8 mouse cellular contexts compared by ENCODE assay signal in the genomic region with DNA sequence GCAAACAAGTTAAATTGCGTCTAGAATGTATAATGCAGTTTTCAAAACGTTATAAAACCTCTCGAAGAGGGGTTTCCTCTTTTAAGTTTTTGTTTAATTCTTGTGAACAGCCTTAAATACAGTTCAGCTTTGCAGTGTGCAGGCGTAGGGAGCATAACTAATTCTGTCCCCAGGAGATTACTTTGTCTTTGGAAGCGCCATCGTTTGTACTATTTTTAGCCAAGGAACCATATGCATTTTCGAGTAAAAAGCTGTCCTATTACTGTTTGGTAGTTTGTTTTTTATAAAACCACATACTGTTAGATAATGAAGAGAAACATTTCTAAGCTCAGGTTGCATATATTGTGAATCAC.
DNase-seq lines count a peak whose midpoint lies in the region; ATAC-seq and TF ChIP-seq lines count a peak whose summit lies in the region.

No protein-coding gene starts in this region.

- H3K27me3 ChIP-seq in forebrain, embryonic 11.5 days (ENCODE audit: control insufficient read depth, insufficient read depth, low read length) = no peaks in the 10 kb centered on the region
- no peaks in the 10 kb centered on the region for H3K27me3 ChIP-seq in limb, embryonic 11.5 days (ENCODE audit: control insufficient read depth, insufficient read depth, low read length)
- H3K27me3 ChIP-seq in neural tube, embryonic 13.5 days = no peaks in the 10 kb centered on the region

- no peak overlapping the region; the same call in 1 of the 2 replicates for H3K9ac ChIP-seq in forebrain, embryonic 11.5 days (ENCODE audit: low read length)
- no peak overlapping the region for H3K9ac ChIP-seq in limb, embryonic 11.5 days (ENCODE audit: low read length)
- 0 out of 2 replicates have a peak overlapping the region, but pooled peaks have one; percentile 17 for H3K9ac ChIP-seq in neural tube, embryonic 13.5 days

- no peaks in the 10 kb centered on the region for H3K36me3 ChIP-seq in forebrain, embryonic 11.5 days (ENCODE audit: control insufficient read depth, insufficient read depth, low read length)
- no peaks in the 10 kb centered on the region for H3K36me3 ChIP-seq in limb, embryonic 11.5 days (ENCODE audit: control insufficient read depth, insufficient read depth, low read length)
- H3K36me3 ChIP-seq in neural tube, embryonic 13.5 days = no peaks in the 10 kb centered on the region

- H3K4me1 ChIP-seq in forebrain, embryonic 11.5 days (replicated peaks; ENCODE audit: control insufficient read depth, insufficient read depth, low read length) = 0 out of 2 replicates have a peak, but pooled peaks cover 2% of the 10 kb centered on the region
- H3K4me1 ChIP-seq in limb, embryonic 11.5 days (ENCODE audit: control insufficient read depth, insufficient read depth, low read length) = peaks cover 7% of the 10 kb centered on the region; the same call in 1 of the 2 replicates
- H3K4me1 ChIP-seq in neural tube, embryonic 13.5 days (replicated peaks) = peaks cover 14% of the 10 kb centered on the region

- H3K4me2 ChIP-seq in forebrain, embryonic 11.5 days (ENCODE audit: low read depth, low read length, severe bottlenecking) = peak overlapping the region; percentile 35; the same call in 1 of the 2 replicates
- peak overlapping the region; percentile 32; the same call in 1 of the 2 replicates for H3K4me2 ChIP-seq in limb, embryonic 11.5 days (ENCODE audit: low read depth, severe bottlenecking)
- peak overlapping the region; percentile 50 for H3K4me2 ChIP-seq in neural tube, embryonic 13.5 days

- 37% methylated on average over 7 of the region's 7 CpGs for WGBS in forebrain, embryonic 11.5 days
- WGBS in limb, embryonic 11.5 days = 48% methylated on average over 7 of the region's 7 CpGs
- WGBS in neural tube, embryonic 13.5 days = 14% methylated on average over 7 of the region's 7 CpGs

- 0 out of 2 replicates have a peak overlapping the region, but pooled peaks have one; percentile 21 for H3K4me3 ChIP-seq in left cerebral cortex, adult 2 months
- H3K4me3 ChIP-seq in forebrain, embryonic 11.5 days (ENCODE audit: low read depth, low read length) = no peak overlapping the region
- 0 out of 2 replicates have a peak overlapping the region, but pooled peaks have one; percentile 5 for H3K4me3 ChIP-seq in limb, embryonic 11.5 days (ENCODE audit: low read depth, low read length)
- no peak overlapping the region for H3K4me3 ChIP-seq in neural tube, embryonic 13.5 days

- intact Hi-C loops in left cerebral cortex, adult 2 months (cut with DNase I) = loop anchor here (1.0 to 5.0 kb wide), 3 partner anchors 73 to 630 kb away; no protein-coding TSS in a partner anchor
- intact Hi-C loops in left cerebral cortex, postnatal 14 days (cut with DNase I) = no loop called here

- DNase-seq in left cerebral cortex, adult 2 months (ENCODE audit: extremely low spot score in 1 of 2, low spot score in 2 of 2) = no peak
- no peak for DNase-seq in left cerebral cortex, postnatal 14 days (ENCODE audit: low spot score in 2 of 2)
- DNase-seq in forebrain, embryonic 11.5 days (ENCODE audit: low spot score) = no peak
- DNase-seq in limb, embryonic 11.5 days (ENCODE audit: low spot score) = no peak
- no peak for DNase-seq in natural killer cell, adult 2 months (ENCODE audit: low spot score in 2 of 2)
- DNase-seq in left cerebral cortex, adult 9 months (ENCODE audit: low spot score in 2 of 2) = no peak
- no peak for DNase-seq in gastrocnemius, postnatal 25 days

- ATAC-seq in forebrain, embryonic 11.5 days (replicated peaks; ENCODE audit: low FRiP score) = no peak
- ATAC-seq in limb, embryonic 11.5 days (ENCODE audit: insufficient number of reproducible peaks, low FRiP score, low TSS enrichment, low read depth) = no peak
- ATAC-seq in neural tube, embryonic 13.5 days (ENCODE audit: low read depth) = no peak

- peak overlapping the region; percentile 45; the same call in 1 of the 2 replicates for H3K27ac ChIP-seq in left cerebral cortex, adult 2 months
- no peak overlapping the region for H3K27ac ChIP-seq in forebrain, embryonic 11.5 days (ENCODE audit: low read depth, low read length)
- H3K27ac ChIP-seq in limb, embryonic 11.5 days (replicated peaks; ENCODE audit: low read depth, low read length) = no peak overlapping the region
- no peak overlapping the region for H3K27ac ChIP-seq in neural tube, embryonic 13.5 days (replicated peaks)

- no peaks in the 10 kb centered on the region for H3K9me3 ChIP-seq in forebrain, embryonic 11.5 days (ENCODE audit: control insufficient read depth, low read length)
- no peaks in the 10 kb centered on the region for H3K9me3 ChIP-seq in limb, embryonic 11.5 days (ENCODE audit: control insufficient read depth, low read length)
- no peaks in the 10 kb centered on the region for H3K9me3 ChIP-seq in neural tube, embryonic 13.5 days

- TF ChIP-seq CTCF in left cerebral cortex, adult 2 months (IDR thresholded peaks at IDR 0.05) = no peak

Comparison
In these comparisons a context has a peak if more than half of its experiments do, and no peak if none do; other contexts are left out.
1. H3K4me3 ChIP-seq: peak in left cerebral cortex, adult 2 months (single experiment) and limb, embryonic 11.5 days (single experiment); none in forebrain, embryonic 11.5 days (single experiment) and neural tube, embryonic 13.5 days (single experiment).
2. Peak in every context shown above with its lines, with median percentiles within 50 percentile points of each other: H3K4me2 ChIP-seq.